Mouse (Mus musculus) thymus, adult 2 months (tissue): Measurements from ENCODE around the gene Ogfod2. TPM values are rescaled to one million over a fixed set of nuclear protein-coding genes. Genes with fewer than 3 reads are reported as not detected.

ENCODE experiments used
- DNase-seq: peaks from one replicate; pipeline ENCODE4 v3.0.0; 2021
- H3K27ac ChIP-seq: fragments of 200-500 bp; 2 replicates; pipeline ENCODE4 v1.5.1; 2012; ENCODE audit warnings: low read length, control low read depth; ENCODE audit not compliant: control insufficient read depth, insufficient read depth
- H3K27me3 ChIP-seq: fragments of 200-500 bp; 2 replicates; pipeline ENCODE4 v1.6.1; 2012; ENCODE audit warnings: mild to moderate bottlenecking, low read length, moderate library complexity, mixed read lengths; ENCODE audit not compliant: control insufficient read depth, insufficient read depth
- H3K36me3 ChIP-seq: fragments of 200-500 bp; 2 replicates; pipeline ENCODE4 v1.6.1; 2012; ENCODE audit warnings: mild to moderate bottlenecking, low read length, moderate library complexity; ENCODE audit not compliant: control insufficient read depth, insufficient read depth
- H3K4me1 ChIP-seq: fragments of 200-500 bp; replicated peaks from 2 replicates; pipeline ENCODE4 v1.6.1; 2012; ENCODE audit warnings: low read length; ENCODE audit not compliant: control insufficient read depth, insufficient read depth
- H3K4me3 ChIP-seq: fragments of 200-500 bp; 2 replicates; pipeline ENCODE4 v1.5.1; 2012; ENCODE audit warnings: mild to moderate bottlenecking, low read length, control low read depth, moderate library complexity; ENCODE audit not compliant: control insufficient read depth, insufficient read depth
- CTCF ChIP-seq: fragments of 200-500 bp; IDR thresholded peaks from 2 replicates; pipeline ENCODE4 v1.5.1; 2012; ENCODE audit warnings: mild to moderate bottlenecking, control low read depth, low read length, moderate library complexity, borderline replicate concordance; ENCODE audit not compliant: control insufficient read depth, poor library complexity, insufficient read depth; ENCODE audit errors: extremely low read depth
- POLR2A ChIP-seq: fragments of 200-500 bp; IDR thresholded peaks from 2 replicates; pipeline ENCODE4 v1.6.1; 2012; ENCODE audit warnings: mild to moderate bottlenecking, low read length, control low read depth, moderate library complexity; ENCODE audit not compliant: control insufficient read depth, poor library complexity, insufficient read depth; ENCODE audit errors: extremely low read depth
- WGBS: fragments of 180-500 bp; shearing (Covaris S2); methylation state at CpG from one replicate; pipeline ENCODE4 v1.1.7; 2018; 5-methylcytosine and 5-hydroxymethylcytosine counted together
- polyA plus RNA-seq: library from polyadenylated mRNA; depleted of rRNA; stranded (reverse); fragments of >200 nt; gene quantifications from 2 replicates; pipeline ENCODE4 v1.2.3, GENCODE M21; 2012

Gene Ogfod2
- polyA plus RNA-seq, 1 experiment: 88.9 TPM

DNA sequence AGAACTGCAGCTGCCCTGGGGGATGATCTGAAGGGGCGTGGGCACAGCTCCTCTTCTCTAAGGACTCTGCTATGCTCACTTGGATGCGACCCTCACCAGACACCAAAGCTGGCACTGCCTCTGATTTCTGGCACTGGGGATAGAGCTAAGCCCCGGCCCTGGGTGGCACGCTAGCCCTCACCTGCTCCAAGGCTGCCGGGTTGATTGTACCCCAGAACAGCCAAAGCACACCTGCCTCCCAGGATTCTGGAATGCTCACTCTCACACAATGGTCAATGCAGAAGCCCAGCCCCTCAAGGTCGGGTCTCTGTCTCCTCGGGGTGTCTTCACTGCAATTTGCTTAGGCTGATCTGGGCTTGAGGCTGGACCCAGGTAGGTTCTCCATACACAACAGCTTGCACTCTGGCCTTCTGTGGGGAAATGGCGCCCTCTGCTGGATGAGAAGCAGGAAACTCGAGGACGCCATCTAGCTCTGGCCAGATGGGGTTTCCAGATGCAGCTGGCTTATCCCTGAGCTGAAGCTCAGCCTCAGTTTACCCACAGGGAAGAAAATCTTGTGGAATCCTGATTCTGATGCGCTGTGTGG is 27.4 kb upstream of the Ogfod2 start:
- WGBS: 29% methylated on average over 11 of the region's 11 CpGs
- H3K4me3 ChIP-seq: no peak overlapping the region

DNA sequence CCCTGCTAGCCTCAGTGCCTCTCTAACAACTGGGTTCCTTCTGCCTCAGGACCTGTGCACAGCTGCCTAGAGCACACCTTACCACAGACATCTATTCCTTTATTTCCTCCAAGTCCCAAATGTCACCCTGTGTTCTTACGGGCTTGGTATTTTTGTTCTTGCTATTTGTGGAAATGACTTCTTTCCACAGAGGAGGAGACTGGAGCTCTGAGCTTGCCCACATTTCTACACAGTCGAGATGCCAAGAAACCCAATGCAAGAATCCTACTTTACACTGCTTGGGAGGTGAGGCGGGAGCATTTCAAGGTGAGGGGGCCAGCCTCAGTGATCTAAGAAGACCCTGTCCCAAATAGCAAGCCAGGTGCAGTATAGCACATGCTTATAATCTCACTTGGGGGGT is 26.6 kb upstream of the Ogfod2 start:
- DNase-seq: no peak
- no peak for TF ChIP-seq POLR2A
- TF ChIP-seq CTCF: no peak
- Histone ChIP-seq H3K4me3 (no peak overlapping the region), H3K36me3 (no peaks in the 10 kb centered on the region), H3K27ac (no peak overlapping the region), H3K27me3 (no peaks in the 10 kb centered on the region), H3K4me1 (peaks cover 39% of the 10 kb centered on the region)
- 78% methylated on average over 3 of the region's 3 CpGs for WGBS

More for the DNA sequence above, 27.4 kb upstream of the Ogfod2 start:
- H3K27ac ChIP-seq: no peak overlapping the region
- DNase-seq: peak; percentile 88
- no peaks in the 10 kb centered on the region for H3K27me3 ChIP-seq
- H3K4me1 ChIP-seq: peaks cover 48% of the 10 kb centered on the region
- H3K36me3 ChIP-seq: no peaks in the 10 kb centered on the region
- TF ChIP-seq POLR2A (no peak), CTCF (peak; percentile 92; the same call in 1 of the 2 replicates)

DNA sequence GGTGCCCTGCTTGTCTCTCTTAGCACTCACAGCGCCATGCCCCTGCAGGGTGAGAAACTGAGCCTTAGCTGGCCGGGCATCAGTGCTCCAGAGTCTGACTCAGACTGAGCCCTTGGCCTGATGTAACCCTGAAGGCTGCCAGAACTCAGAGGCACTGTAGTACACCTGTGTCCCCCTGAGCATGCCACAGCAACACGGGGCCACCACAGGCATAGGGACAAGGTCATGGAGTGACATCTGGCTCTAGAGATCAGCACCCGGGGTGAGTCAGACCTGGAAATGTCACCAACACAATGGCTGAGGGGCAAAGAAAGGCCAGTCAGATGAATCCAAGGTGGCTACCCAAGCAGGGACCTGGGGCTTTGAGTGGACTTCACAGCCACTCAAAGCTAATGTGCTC is 25.2 kb upstream of the Ogfod2 start:
- Histone ChIP-seq H3K27ac (no peak overlapping the region), H3K4me3 (no peak overlapping the region), H3K4me1 (peaks cover 26% of the 10 kb centered on the region), H3K27me3 (no peaks in the 10 kb centered on the region), H3K36me3 (no peaks in the 10 kb centered on the region)
- TF ChIP-seq CTCF (no peak), POLR2A (no peak)
- WGBS: 89% methylated on average over 4 of the region's 4 CpGs
- no peak for DNase-seq

DNA sequence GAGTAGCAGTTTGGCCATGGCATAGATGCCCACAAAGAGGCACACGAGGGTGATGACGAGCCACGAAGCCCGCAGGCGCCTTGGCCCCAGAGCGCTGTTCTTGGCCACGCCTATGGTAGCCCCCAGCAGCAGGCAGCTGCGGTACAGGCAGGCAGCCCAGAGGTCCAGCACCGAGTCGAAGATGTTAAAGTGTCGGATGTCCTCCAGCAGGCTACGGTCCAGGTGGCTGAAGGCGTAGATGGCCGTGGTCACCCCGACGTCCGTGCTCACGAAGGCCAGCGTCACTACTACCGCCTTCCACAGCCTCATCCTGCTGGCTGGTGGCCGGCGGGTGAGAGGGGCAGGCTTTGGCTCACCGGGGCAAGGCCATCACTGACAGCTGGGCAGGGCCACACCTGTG is 22.2 kb upstream of the Ogfod2 start:
- Histone ChIP-seq H3K27ac (no peak overlapping the region), H3K4me1 (peaks cover under 1% of the 10 kb centered on the region), H3K27me3 (no peaks in the 10 kb centered on the region), H3K4me3 (no peak overlapping the region), H3K36me3 (no peaks in the 10 kb centered on the region)
- DNase-seq: no peak
- TF ChIP-seq CTCF (no peak), POLR2A (no peak)
- 95% methylated on average over 23 of the region's 23 CpGs for WGBS

DNA sequence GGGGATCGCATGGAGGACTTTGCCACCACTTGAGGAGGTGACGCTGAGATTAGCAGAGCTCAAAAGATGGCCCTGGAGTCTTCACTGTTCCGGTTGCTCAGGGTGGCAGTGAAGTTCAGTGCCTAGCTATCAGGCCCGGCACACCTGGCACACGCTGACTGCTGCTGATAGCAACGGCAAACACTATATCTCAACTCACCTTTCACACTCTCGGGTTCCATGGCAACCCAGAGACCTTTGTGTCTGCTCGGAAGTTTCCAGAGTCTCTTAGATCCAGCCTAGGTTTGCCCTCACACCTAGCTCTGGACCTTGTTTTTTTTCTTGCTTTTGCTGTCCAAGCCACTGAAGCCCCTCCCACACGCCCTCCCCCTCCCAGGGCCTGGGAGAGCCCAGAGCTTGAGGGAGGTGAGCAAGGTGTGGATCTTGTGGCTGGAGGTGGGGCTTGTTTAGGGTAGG is 20.1 kb upstream of the Ogfod2 start:
- Histone ChIP-seq H3K4me1 (peaks cover 11% of the 10 kb centered on the region), H3K36me3 (no peaks in the 10 kb centered on the region), H3K27ac (no peak overlapping the region), H3K27me3 (no peaks in the 10 kb centered on the region), H3K4me3 (no peak overlapping the region)
- WGBS: 96% methylated on average over 9 of the region's 9 CpGs
- DNase-seq: no peak
- TF ChIP-seq POLR2A (no peak), CTCF (no peak)

DNA sequence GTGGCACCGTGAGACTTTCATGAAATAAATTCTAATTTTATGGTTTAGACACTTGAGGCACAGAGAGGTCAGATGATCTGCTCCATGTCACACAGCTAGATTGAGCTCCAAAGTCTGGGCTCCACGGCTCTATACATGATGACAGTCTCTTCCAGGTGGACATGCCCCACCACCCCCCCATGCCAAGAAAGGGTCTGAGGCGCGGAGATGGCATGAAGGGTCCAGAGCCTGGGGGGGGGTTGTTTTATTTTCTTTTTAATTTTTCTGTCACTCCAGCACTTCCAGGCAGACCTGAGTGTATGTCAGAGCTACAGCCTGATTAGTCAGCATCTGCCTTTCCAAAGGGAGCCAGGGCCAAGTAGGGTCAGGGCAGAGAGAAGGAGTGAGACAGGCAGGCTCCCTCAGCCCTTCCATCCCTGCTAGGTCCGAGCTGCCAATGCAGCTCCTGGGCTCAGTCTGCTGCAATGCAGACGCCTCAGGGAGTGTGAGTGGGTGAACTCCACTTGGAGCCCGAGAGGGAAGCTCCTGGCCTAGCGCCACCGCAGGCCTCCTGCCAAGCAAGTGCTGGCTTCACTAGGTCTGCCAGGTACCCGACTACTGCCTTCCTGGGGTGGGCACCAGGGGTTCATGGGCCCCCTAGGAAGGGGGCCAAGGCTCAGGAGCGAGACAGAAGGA is 18.8 kb upstream of the Ogfod2 start:
- H3K27me3 ChIP-seq: no peaks in the 10 kb centered on the region
- no peak overlapping the region for H3K27ac ChIP-seq
- 92% methylated on average over 11 of the region's 11 CpGs for WGBS
- peaks cover 11% of the 10 kb centered on the region for H3K4me1 ChIP-seq
- H3K4me3 ChIP-seq: no peak overlapping the region
- TF ChIP-seq POLR2A: no peak
- no peak for TF ChIP-seq CTCF
- DNase-seq: no peak
- no peaks in the 10 kb centered on the region for H3K36me3 ChIP-seq
